Mouse (Mus musculus): ENCODE results near the gene Kcnb1. TPM values are rescaled to one million over a fixed set of nuclear protein-coding genes. Genes with fewer than 3 reads are reported as not detected.
"Not testable (repeated sequence)": the region's sequence is repeated elsewhere in the genome, so short reads cannot be mapped to it uniquely, and the experiment has no call there.

The Kcnb1 gene
- polyA plus RNA-seq, 1 experiment from 2014 or later, result 1.3 TPM

DNA sequence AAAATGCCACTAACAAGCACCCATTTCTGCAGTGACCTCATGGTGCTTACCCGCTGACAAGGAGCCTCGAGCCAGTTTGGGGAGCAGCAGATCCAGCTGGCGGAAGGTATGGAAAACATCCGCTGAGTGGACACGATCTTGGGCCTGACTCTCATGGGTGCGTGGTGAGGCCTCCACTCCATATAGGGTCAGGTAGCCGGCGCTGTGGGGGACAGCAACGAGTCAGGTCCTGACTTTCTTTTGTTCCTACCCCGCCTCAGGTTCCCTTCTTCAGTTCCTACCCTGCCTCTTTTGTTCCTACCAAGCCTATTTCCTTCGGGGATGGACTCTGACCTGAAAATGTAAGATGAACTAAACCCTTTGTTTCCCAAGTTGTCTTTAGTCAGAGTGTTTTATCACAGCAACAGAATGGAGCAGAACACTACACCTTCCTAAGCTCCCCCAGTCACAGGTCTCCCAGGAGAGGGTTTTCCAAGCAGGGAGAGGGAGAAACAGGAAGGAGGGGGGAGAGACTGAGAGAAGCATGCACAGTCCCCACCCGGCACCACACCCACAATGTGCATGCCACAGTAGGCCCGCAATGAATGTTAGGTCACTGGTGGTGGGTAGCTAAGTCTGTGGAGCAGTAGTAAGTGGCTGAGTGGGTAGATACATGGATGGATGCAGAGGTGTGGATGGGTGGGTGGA is 31.3 kb upstream of the Kcnb1 start:
- Histone ChIP-seq H3K9me3 (no peaks in the 10 kb centered on the region), H3K9ac (no peak overlapping the region), H3K27me3 (no peaks in the 10 kb centered on the region), H3K4me2 (no peak overlapping the region), H3K27ac (no peak overlapping the region), H3K4me1 (no peaks in the 10 kb centered on the region), H3K36me3 (replicated peaks) (no peaks in the 10 kb centered on the region), H3K4me3 (replicated peaks) (no peak overlapping the region)
- ATAC-seq (ENCODE audit: low FRiP score), result no peak
- 88% methylated on average over 13 of the region's 13 CpGs for WGBS

DNA sequence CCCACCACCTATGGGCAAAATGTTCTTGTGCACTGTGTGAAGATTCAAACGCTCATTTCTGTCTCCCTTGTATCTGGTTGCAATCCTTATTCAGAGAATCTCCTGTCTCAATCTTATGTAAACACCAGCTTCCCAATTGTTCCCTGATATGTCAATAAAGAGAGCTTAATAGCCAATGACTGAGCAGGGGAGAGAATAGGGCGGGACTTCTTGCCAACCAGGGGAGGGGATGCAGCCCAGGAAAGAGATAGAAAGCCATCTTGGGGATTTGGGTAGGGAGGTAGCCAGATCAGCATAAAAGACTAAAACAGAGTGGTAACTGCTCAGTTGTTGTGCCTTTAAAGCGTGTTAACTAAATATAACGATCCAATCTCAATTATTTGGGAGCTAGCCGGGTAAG is 30.8 kb upstream of the Kcnb1 start:
- H3K27me3 ChIP-seq, result no peaks in the 10 kb centered on the region
- H3K9me3 ChIP-seq, result no peaks in the 10 kb centered on the region
- no peak overlapping the region for H3K4me3 ChIP-seq (replicated peaks)
- 86% methylated on average over 5 of the region's 5 CpGs for WGBS
- no peak overlapping the region for H3K27ac ChIP-seq
- H3K4me2 ChIP-seq, result no peak overlapping the region
- ATAC-seq (ENCODE audit: low FRiP score), result no peak
- no peaks in the 10 kb centered on the region for H3K36me3 ChIP-seq (replicated peaks)
- H3K4me1 ChIP-seq, result no peaks in the 10 kb centered on the region
- no peak overlapping the region for H3K9ac ChIP-seq

- Histone ChIP-seq H3K27ac (no peak overlapping the region), H3K4me2 (no peak overlapping the region), H3K4me3 (replicated peaks) (no peak overlapping the region), H3K9me3 (no peaks in the 10 kb centered on the region), H3K4me1 (no peaks in the 10 kb centered on the region), H3K9ac (no peak overlapping the region), H3K27me3 (no peaks in the 10 kb centered on the region), H3K36me3 (replicated peaks) (no peaks in the 10 kb centered on the region)
- peak; percentile 84 for ATAC-seq (ENCODE audit: low FRiP score)
- WGBS, result 47% methylated on average over 8 of the region's 8 CpGs
Measured at GRCm38 (mm10) chr2:167219154-167219775, 29.3 kb upstream of the Kcnb1 start.

DNA sequence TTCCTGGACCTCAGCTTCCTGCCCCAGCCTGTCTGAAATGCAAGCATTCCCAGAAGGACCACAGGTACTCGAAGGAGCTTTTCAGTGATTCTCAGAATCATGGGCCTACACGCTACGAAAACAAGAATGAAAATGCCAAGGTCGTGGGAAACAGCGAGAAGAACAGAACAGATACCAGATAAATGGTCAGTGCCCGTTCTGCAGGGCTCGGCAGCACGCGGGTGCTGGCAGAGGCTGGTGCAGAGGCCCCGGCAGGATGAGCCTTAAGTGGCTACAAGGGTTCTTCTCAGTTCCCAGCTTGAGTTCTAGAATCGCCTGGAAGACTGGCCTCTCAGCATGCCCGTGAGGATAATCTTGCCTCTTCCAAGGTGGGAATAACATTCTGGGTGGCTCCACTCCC is 23.7 kb upstream of the Kcnb1 start:
- Histone ChIP-seq H3K27ac (no peak overlapping the region), H3K36me3 (replicated peaks) (no peaks in the 10 kb centered on the region), H3K27me3 (no peaks in the 10 kb centered on the region), H3K4me1 (no peaks in the 10 kb centered on the region), H3K4me2 (no peak overlapping the region), H3K9ac (no peak overlapping the region), H3K4me3 (replicated peaks) (no peak overlapping the region), H3K9me3 (no peaks in the 10 kb centered on the region; the same call in 1 of the 2 replicates)
- 96% methylated on average over 12 of the region's 12 CpGs for WGBS
- no peak for ATAC-seq (ENCODE audit: low FRiP score)

GRCm38 (mm10) chr2:167213076-167213475 is 23.1 kb upstream of the Kcnb1 start:
- Histone ChIP-seq H3K4me2 (no peak overlapping the region), H3K27ac (no peak overlapping the region), H3K9ac (no peak overlapping the region), H3K9me3 (no peaks in the 10 kb centered on the region; the same call in 1 of the 2 replicates), H3K4me1 (no peaks in the 10 kb centered on the region), H3K27me3 (no peaks in the 10 kb centered on the region), H3K36me3 (replicated peaks) (no peaks in the 10 kb centered on the region), H3K4me3 (replicated peaks) (no peak overlapping the region)
- 100% methylated on average over 3 of the region's 3 CpGs for WGBS
- ATAC-seq (ENCODE audit: low FRiP score), result no peak

- Histone ChIP-seq H3K9me3 (no peaks in the 10 kb centered on the region; the same call in 1 of the 2 replicates), H3K9ac (no peak overlapping the region), H3K4me1 (no peaks in the 10 kb centered on the region), H3K4me2 (no peak overlapping the region), H3K36me3 (replicated peaks) (no peaks in the 10 kb centered on the region), H3K27ac (no peak overlapping the region), H3K4me3 (replicated peaks) (no peak overlapping the region), H3K27me3 (no peaks in the 10 kb centered on the region)
- WGBS, result 90% methylated on average over 6 of the region's 6 CpGs
- no peak for ATAC-seq (ENCODE audit: low FRiP score)
Measured at GRCm38 (mm10) chr2:167212551-167212950, 22.6 kb upstream of the Kcnb1 start.

DNA sequence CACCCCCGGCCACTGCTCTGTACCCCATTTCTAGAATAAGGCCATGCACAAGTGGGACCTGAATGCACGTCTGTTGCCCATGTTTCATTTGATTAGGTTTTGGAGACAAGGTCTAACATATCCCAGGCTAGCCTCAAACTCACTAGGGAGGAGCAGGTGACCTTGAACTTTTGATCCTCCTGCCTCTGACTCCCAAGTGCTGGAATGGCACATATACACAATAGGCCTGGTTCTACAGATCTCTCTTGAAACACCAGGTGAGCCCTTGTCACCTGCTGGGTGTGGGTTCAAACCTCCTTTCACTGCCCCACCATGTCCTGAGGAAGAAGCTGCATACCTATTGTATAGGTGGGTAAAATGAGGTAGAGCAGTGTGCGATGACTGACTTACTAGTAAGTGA is 22.1 kb upstream of the Kcnb1 start:
- no peak overlapping the region for H3K9ac ChIP-seq
- H3K36me3 ChIP-seq (replicated peaks), result no peaks in the 10 kb centered on the region
- ATAC-seq (ENCODE audit: low FRiP score), result no peak
- WGBS, result 91% methylated on average over 3 of the region's 3 CpGs
- no peaks in the 10 kb centered on the region for H3K27me3 ChIP-seq
- no peak overlapping the region for H3K4me2 ChIP-seq
- no peak overlapping the region for H3K4me3 ChIP-seq (replicated peaks)
- H3K9me3 ChIP-seq, result no peaks in the 10 kb centered on the region; the same call in 1 of the 2 replicates
- H3K4me1 ChIP-seq, result no peaks in the 10 kb centered on the region
- no peak overlapping the region for H3K27ac ChIP-seq

- no peak for ATAC-seq (ENCODE audit: low FRiP score)
- H3K27me3 ChIP-seq, result no peaks in the 10 kb centered on the region
- H3K9me3 ChIP-seq, result no peaks in the 10 kb centered on the region; the same call in 1 of the 2 replicates
- no peak overlapping the region for H3K4me3 ChIP-seq (replicated peaks)
- H3K4me1 ChIP-seq, result no peaks in the 10 kb centered on the region
- H3K36me3 ChIP-seq (replicated peaks), result no peaks in the 10 kb centered on the region
- no peak overlapping the region for H3K27ac ChIP-seq
- whole genome bisulfite sequencing, result 89% methylated on average over 9 of the region's 9 CpGs
- no peak overlapping the region for H3K4me2 ChIP-seq
- H3K9ac ChIP-seq, result no peak overlapping the region
Measured at GRCm38 (mm10) chr2:167209900-167210299, 19.9 kb upstream of the Kcnb1 start.

DNA sequence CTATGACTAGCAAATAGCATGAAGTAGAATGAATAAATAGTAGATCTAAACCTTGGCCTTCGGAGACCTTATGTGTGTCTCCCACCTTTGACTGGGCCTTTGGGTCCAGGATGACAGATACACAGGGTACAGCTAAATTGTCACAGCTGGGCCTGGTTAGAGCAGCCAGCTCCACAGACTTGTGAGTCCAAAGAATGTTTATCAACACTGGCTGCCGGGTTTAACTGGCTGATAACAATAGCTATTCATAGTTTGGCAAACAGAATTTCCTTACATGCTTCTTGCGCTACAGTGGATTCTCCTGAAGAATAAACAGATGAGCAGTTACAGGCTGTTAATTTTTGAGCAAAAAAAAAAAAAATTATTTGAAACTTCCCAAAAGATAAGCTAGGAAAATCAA is 19.0 kb upstream of the Kcnb1 start:
- H3K27me3 ChIP-seq, result no peaks in the 10 kb centered on the region
- no peak overlapping the region for H3K27ac ChIP-seq
- no peaks in the 10 kb centered on the region for H3K4me1 ChIP-seq
- no peaks in the 10 kb centered on the region; the same call in 1 of the 2 replicates for H3K9me3 ChIP-seq
- H3K4me2 ChIP-seq, result no peak overlapping the region
- no peaks in the 10 kb centered on the region for H3K36me3 ChIP-seq (replicated peaks)
- no peak overlapping the region for H3K9ac ChIP-seq
- no peak for ATAC-seq (ENCODE audit: low FRiP score)
- no peak overlapping the region for H3K4me3 ChIP-seq (replicated peaks)
- WGBS, result 85% methylated on average over 3 of the region's 3 CpGs

- no peaks in the 10 kb centered on the region for H3K36me3 ChIP-seq (replicated peaks)
- H3K9ac ChIP-seq, result no peak overlapping the region
- H3K4me3 ChIP-seq (replicated peaks), result no peak overlapping the region
- H3K4me2 ChIP-seq, result no peak overlapping the region
- ATAC-seq (ENCODE audit: low FRiP score), result no peak
- no peak overlapping the region for H3K27ac ChIP-seq
- H3K9me3 ChIP-seq, result no peaks in the 10 kb centered on the region
- H3K27me3 ChIP-seq, result no peaks in the 10 kb centered on the region
- 88% methylated on average over 18 of the region's 18 CpGs for WGBS
- H3K4me1 ChIP-seq, result peaks cover 13% of the 10 kb centered on the region
Measured at GRCm38 (mm10) chr2:167205918-167206629, 16.1 kb upstream of the Kcnb1 start.

DNA sequence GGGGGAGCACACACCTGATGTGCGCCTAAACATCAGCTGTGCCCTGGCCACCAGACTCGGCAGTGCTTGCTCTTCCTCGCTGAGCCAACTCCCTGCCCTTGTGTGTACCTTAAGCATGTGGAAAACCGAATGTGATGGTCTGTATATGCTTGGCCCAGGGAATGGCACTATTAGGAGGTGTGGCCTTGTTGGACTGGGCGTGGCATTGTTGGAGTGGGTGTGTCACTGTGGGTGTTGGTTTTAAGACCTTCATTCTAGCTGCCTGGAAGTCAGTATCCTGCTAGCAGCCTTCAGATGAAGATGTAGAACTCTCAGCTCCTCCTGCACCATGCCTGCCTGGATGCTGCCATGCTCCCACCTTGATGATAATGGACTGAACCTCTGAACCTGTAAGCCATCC is 14.7 kb upstream of the Kcnb1 start:
- not testable (repeated sequence) for H3K4me2 ChIP-seq
- peaks cover 15% of the 10 kb centered on the region for H3K4me1 ChIP-seq

GRCm38 (mm10) chr2:167203505-167204166 is 13.7 kb upstream of the Kcnb1 start:
- Histone ChIP-seq H3K4me1 (peaks cover 15% of the 10 kb centered on the region), H3K9me3 (no peaks in the 10 kb centered on the region), H3K27ac (no peak overlapping the region), H3K36me3 (replicated peaks) (no peaks in the 10 kb centered on the region), H3K4me2 (no peak overlapping the region), H3K4me3 (replicated peaks) (no peak overlapping the region), H3K27me3 (no peaks in the 10 kb centered on the region), H3K9ac (no peak overlapping the region)
- WGBS, result 77% methylated on average over 7 of the region's 7 CpGs
- ATAC-seq (ENCODE audit: low FRiP score), result no peak

More for the DNA sequence above, 14.7 kb upstream of the Kcnb1 start:
- not testable (repeated sequence) for H3K9me3 ChIP-seq; H3K9ac ChIP-seq; H3K27me3 ChIP-seq; H3K27ac ChIP-seq; H3K36me3 ChIP-seq (replicated peaks); ATAC-seq (ENCODE audit: low FRiP score); H3K4me3 ChIP-seq (replicated peaks)
- 88% methylated on average over 5 of the region's 5 CpGs for WGBS

All from forebrain, embryonic 12.5 days (tissue).